Mouse (Mus musculus): Measurements from ENCODE around the gene Ccdc14. TPM values are rescaled to one million over a fixed set of nuclear protein-coding genes. Genes with fewer than 3 reads are reported as not detected.
"Not testable (repeated sequence)": the region's sequence is repeated elsewhere in the genome, so short reads cannot be mapped to it uniquely, and the experiment has no call there.

The Ccdc14 gene
- total RNA-seq, 1 experiment from 2014 or later: 4.5 TPM

GRCm38 (mm10) chr16:34711481-34711880, 21.1 kb downstream of the Ccdc14 start:
- no peak for DNase-seq

DNA sequence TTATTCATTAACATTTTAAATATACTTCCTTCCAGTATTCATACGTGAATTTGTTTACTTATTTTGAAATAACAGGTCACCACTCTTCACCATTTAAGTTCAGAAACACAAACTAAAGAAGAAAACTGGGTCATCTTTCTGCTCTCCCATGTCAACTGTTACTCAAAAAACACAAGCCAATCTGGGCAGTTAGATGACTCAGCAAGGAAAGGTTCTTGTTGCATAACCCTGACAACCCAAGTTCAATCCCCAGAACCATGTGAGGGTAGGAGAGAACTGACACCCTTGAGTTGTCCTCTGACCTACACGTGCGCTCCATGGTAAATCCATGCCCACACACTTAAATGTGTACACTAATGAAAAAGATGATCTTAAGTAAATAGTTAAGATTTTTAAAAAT, 34.7 kb downstream of the Ccdc14 start:
- no peak for DNase-seq

DNA sequence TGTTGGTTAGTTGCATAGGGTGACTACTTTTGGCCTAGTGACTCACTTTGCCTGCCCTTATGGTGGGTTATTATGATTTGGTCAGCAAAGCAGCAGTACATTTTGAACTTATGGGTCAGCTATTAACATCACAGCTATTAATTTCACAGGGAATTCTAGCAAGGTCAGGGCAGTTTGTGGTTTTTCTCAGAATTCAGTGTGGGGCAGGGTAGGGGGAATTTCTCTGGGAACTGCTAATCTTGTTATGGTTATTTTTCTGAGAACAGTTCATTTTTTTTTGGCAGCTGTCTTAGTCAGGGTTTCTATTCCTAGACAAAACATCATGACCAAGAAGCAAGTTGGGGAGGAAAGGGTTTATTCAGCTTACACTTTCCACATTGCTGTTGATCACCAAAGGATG, 38.2 kb downstream of the Ccdc14 start:
- DNase-seq: not testable (repeated sequence)

- no peak for DNase-seq
Observed at GRCm38 (mm10) chr16:34729371-34729770, 39.0 kb downstream of the Ccdc14 start.

- no peak for DNase-seq
Observed at GRCm38 (mm10) chr16:34738656-34739233, 48.3 kb downstream of the Ccdc14 start.

DNA sequence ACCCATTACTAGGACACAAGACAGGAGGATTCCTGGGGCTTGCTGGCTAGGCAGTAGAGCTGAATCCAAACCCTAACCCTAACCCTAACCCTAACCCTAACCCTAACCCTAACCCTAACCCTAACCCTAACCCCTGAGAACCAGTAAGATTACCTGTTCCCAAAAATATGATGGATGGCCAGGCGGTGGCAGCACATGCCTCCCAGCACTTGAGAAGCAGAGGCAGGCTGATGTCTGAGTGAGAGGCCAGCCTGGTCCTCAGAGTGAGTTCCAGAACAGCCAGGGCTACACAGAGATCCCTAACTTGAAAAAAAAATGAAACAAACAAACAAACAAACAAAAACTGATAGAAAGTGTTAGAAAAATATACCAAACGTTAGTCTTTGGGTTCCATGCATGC, 52.5 kb downstream of the Ccdc14 start:
- DNase-seq: no peak

DNA sequence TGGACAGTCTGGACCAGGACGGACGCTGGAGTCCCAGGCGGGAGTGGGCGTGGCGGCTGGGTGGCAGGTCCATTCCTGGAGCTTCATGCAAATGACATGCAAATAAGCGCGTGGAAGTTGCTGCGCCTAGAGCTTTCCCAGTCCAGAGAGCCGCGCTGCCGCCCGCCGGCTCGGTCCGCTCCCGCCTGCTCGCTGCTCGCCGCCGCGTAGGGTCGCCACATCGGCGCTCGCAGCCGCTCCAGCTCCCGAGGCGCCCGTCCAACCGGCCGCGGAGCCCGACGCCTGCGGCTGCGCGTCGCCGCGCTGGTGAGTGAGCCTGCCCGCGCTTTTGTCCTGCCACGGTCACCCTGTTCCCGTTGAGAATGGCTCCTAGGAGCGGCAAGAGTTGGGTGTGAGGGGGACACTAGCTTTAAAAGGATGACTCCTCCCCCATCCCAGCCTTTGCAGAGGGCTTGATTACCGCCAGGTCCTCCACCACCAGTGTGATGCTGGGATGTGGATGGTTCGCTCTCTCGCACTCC, 54.7 kb downstream of the Ccdc14 start, which contains the start of gene Mylk:
Gene Mylk, plus strand, starts transcription at position 146 of the 521 bp plus-strand sequence.
- DNase-seq: peak; percentile 94

GRCm38 (mm10) chr16:34748081-34748720, 57.8 kb downstream of the Ccdc14 start:
- no peak for DNase-seq

- no peak for DNase-seq
Observed at GRCm38 (mm10) chr16:34749536-34749935, 59.1 kb downstream of the Ccdc14 start.

DNA sequence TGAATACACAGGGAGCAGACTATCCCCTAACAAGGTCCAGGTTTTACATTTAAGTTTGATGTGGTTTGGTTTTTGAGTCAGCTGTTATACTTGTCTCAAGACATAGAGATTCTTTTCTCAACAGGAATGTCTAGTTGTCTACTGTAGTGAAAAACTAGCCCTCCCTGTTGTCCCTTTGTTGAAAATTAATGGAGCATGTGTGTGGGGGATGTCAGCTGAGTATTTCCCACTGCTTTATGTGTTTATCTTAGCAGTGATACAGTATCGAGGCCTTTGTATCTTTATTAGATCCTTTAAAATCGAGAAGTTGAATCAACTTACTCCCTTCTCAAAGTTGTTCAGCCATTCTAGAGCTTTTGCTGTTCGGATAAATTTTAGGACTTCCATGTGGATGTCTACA, 61.6 kb downstream of the Ccdc14 start:
- no peak for DNase-seq

DNA sequence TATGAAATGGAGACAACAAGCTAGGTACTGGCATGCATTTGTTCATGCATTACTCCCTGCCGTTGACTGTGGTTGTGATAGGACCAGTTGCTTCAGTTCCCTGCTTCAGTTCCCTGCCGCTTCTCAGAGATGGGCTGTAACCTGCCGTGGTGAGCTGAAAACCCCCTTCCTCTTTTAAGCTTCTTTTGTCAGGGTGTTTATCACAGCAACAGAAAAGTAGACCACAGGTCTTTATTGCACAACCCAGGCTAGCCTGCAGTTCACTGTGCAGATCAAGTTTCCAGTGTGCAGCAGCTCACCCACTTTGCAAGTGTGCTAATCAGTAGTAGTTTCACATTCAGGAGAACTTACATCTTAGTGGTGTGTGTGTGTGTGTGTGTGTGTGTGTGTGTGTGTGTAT, 62.6 kb downstream of the Ccdc14 start:
- DNase-seq: no peak

DNA sequence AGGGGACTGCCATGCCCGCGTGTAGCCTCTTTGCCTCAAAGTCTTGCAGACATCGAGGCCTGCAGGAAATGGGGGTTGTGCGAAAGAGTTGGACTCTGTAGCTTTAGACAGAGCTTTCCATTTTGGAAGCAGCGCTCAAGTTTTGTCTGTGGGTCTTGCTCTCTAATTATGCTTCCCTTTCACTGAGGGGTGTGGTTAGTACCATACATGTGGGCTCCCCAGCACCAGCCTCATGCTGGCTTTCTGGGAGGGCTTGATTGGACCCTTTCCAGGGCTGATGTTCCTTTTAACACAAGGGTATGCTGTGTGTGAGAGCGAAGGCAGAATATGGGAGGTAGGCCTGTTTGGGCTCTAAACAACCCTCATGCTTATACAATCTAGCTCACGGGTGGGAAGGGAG, 66.6 kb downstream of the Ccdc14 start:
- DNase-seq: no peak

DNA sequence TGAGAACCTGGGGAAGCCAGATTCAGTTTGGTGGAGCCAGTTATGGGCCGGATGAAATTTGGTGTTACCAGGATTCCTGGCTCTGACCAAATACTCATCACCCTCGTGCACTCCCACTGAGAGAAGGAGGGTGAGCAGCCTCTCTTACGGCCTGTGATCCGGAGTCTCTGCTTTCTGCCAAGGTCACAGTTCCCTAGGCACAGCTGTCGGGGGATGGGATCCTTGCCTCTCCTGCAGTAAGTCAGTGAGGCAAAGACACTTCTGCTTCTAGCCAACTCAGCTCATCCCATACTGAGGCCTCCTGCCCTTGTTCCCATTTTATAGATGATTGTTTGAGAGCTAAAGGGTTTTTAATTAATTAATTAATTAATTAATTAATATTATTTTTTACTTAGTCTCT, 67.8 kb downstream of the Ccdc14 start:
- no peak for DNase-seq

DNA sequence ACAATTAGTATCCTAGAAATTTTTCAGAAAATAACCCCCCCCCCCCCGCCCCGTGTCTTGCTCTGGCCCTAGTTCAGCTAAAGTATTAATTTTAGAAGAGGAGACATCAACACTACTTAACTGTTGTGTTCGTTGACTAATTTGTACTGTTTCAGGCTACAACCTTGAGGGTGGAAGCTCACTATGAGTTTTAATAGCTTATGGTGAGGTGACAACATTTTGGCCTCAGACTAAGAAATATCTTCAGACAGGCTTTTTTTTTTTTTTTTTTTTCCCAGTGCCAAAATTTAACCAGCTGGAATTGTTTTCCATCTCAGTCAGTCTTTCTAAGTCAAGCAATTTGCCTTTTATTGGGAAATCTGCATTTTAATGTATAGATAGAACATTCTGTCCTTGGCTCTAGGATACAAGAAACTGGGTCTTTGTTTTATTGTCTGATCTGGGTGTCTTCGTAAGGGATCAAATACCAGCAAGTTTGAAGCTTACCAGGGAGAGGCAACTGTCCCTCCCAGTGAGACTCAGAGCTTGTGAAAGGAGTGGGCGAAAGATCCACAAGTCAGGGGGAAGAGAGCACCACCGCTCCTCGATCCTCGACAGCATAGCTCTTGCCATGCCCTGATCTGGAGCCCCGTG, 73.7 kb downstream of the Ccdc14 start:
- DNase-seq: no peak

GRCm38 (mm10) chr16:34765666-34766065, 75.2 kb downstream of the Ccdc14 start:
- DNase-seq: no peak

DNA sequence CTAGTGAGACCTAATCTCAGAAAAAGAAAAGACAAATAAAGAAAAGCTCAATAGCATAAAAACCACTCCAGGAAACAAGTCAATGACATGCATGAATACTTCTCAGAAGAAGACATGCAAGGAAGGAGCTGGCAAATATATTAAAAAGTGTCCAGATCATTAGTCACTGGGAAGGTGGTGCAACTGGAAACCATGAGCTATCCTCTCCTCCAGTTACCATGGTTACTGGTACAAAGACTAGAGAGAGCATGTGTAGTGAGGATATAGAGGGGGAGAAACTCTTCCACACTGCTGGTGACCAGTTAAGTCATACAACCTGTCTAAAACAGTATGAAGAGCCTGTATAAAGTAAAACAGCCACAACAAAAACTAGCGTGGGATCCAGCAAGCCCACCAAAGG, 75.8 kb downstream of the Ccdc14 start:
- DNase-seq: no peak

DNA sequence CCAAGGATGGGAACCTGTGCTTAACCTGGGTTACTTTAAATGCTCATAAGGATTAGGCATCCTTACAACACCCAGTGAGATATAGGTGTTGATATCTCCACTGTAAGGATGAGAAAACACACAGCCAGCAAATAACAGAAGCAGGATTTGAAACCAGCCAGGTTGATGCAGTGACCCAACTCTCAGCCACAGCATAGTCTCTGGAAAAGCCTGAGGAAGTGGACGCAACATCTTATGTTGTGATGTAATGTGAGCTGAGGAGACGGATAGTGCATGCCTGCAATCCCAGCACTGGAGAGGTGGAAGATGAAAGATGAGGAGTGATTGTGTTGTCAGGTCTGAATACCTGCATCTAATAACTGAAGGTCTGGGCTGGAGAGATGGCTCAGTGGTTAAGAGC, 77.0 kb downstream of the Ccdc14 start:
- DNase-seq: no peak

- DNase-seq: no peak
Observed at GRCm38 (mm10) chr16:34768436-34768835, 78.0 kb downstream of the Ccdc14 start.

- DNase-seq: no peak
Observed at GRCm38 (mm10) chr16:34770127-34770526, 79.7 kb downstream of the Ccdc14 start.

DNA sequence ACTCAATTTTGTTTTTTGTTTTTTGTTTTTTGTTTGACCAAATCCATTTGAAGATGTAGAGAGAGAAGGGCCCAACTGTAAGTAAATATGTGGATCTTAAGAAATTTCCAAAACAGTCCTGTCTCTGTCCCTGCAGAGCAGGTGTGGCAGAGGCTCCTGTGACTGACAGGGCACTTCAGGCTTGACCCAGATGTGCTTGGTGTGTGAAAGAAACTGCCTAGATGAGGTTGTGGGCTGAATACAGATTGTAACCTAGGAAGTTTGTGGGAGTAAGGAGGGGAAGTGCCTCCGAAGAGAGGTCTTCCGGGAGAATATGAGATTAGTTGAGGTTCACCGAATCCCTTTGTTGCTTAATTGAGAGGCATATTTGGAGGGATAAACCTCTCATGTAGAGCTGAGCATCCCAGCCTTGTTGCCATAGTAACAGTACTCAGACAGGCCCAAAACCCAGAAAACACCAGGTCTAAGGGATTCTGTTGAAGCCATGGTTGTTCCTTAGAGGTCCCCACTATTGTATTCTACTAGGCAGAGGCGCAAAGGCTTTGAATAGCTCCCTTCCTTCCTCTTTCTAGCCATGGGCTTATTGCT, 82.1 kb downstream of the Ccdc14 start:
- DNase-seq: no peak

Measured in adrenal gland, postnatal 14 days (tissue).